In genomic region chr2:73351927-73352374, GRCm38 (mm10) we compare ENCODE assay signal across 7 mouse cellular contexts. TPM values are rescaled to one million over a fixed set of nuclear protein-coding genes. Genes with fewer than 3 reads are reported as not detected.
A peak's percentile ranks its signal among the peaks of the same experiment; 100 is the strongest.
DNase-seq lines count a peak whose midpoint lies in the region; ATAC-seq and TF ChIP-seq lines count a peak whose summit lies in the region.

No protein-coding gene starts in this region.

- 0 out of 2 replicates have a peak, but pooled peaks cover 2% of the 10 kb centered on the region for H3K36me3 ChIP-seq in forebrain, embryonic 14.5 days (ENCODE audit: control insufficient read depth, insufficient read depth, low read length)
- H3K36me3 ChIP-seq in hindbrain, postnatal 0 days (ENCODE audit: insufficient read depth, low read length): 0 out of 2 replicates have a peak, but pooled peaks cover 1% of the 10 kb centered on the region

- H3K4me3 ChIP-seq in lung, adult 2 months (replicated peaks; ENCODE audit: extremely low read depth, low read depth, low read length): no peak overlapping the region
- no peak overlapping the region for H3K4me3 ChIP-seq in forebrain, embryonic 14.5 days (ENCODE audit: low read depth, low read length)
- H3K4me3 ChIP-seq in hindbrain, postnatal 0 days (ENCODE audit: low read length): no peak overlapping the region

- no peak for TF ChIP-seq CTCF in lung, adult 2 months (IDR thresholded peaks at IDR 0.05; ENCODE audit: insufficient read depth, low read length)
- TF ChIP-seq CTCF in hindbrain, postnatal 0 days (IDR thresholded peaks at IDR 0.05; ENCODE audit: low read depth): no peak

- H3K4me2 ChIP-seq in forebrain, embryonic 14.5 days (ENCODE audit: low read length): peak overlapping the region; percentile 40
- no peak overlapping the region for H3K4me2 ChIP-seq in hindbrain, postnatal 0 days (ENCODE audit: low read depth, low read length)

- 28% methylated on average over 7 of the region's 7 CpGs for WGBS in lung, adult 2 months
- WGBS in forebrain, embryonic 14.5 days: 16% methylated on average over 7 of the region's 7 CpGs
- 40% methylated on average over 7 of the region's 7 CpGs for WGBS in hindbrain, postnatal 0 days

- no peak for TF ChIP-seq POLR2A in lung, adult 2 months (IDR thresholded peaks at IDR 0.05; ENCODE audit: borderline replicate concordance, extremely low read depth, low read depth, low read length)

- peak overlapping the region; percentile 65 for H3K27ac ChIP-seq in forebrain, embryonic 14.5 days (ENCODE audit: low read depth, low read length)
- H3K27ac ChIP-seq in hindbrain, postnatal 0 days: no peak overlapping the region

- no peaks in the 10 kb centered on the region for H3K9me3 ChIP-seq in forebrain, embryonic 14.5 days (replicated peaks; ENCODE audit: control insufficient read depth, low read length)
- no peaks in the 10 kb centered on the region for H3K9me3 ChIP-seq in hindbrain, postnatal 0 days (ENCODE audit: low read length)

- DNase-seq in lung, adult 18-20 months: peak; percentile 16 to 46
- no peak for DNase-seq in lung, adult 2 months
- peak; percentile 88 for DNase-seq in forebrain, embryonic 14.5 days (ENCODE audit: low spot score)
- DNase-seq in hindbrain, postnatal 0 days (ENCODE audit: low spot score): peak; percentile 33
- peak; percentile 61 for DNase-seq in lung, postnatal 36 days
- no peak for DNase-seq in ovary, adult 18-20 months (ENCODE audit: low spot score)
- DNase-seq in right cerebral cortex, postnatal 10 days (ENCODE audit: low spot score in 2 of 2): no peak

- peak; percentile 87 for ATAC-seq in forebrain, embryonic 14.5 days
- ATAC-seq in hindbrain, postnatal 0 days: no peak

- no peak overlapping the region for H3K9ac ChIP-seq in forebrain, embryonic 14.5 days (ENCODE audit: low read length)
- H3K9ac ChIP-seq in hindbrain, postnatal 0 days (replicated peaks; ENCODE audit: low read length): no peak overlapping the region

- H3K4me1 ChIP-seq in lung, adult 2 months (ENCODE audit: control insufficient read depth, insufficient read depth, low read length): peaks cover 3% of the 10 kb centered on the region; the same call in 1 of the 2 replicates
- peaks cover 10% of the 10 kb centered on the region for H3K4me1 ChIP-seq in forebrain, embryonic 14.5 days (ENCODE audit: control insufficient read depth, insufficient read depth, low read length)
- no peaks in the 10 kb centered on the region for H3K4me1 ChIP-seq in hindbrain, postnatal 0 days (ENCODE audit: insufficient read depth, low read length)

- H3K27me3 ChIP-seq in forebrain, embryonic 14.5 days (replicated peaks; ENCODE audit: control insufficient read depth, insufficient read depth, low read length): no peaks in the 10 kb centered on the region
- no peaks in the 10 kb centered on the region for H3K27me3 ChIP-seq in hindbrain, postnatal 0 days (ENCODE audit: insufficient read depth, low read length)

RNA-seq across cellular contexts. Expression of gene Gpr155, which starts 34.4 kb away (rescaled TPM):
- 16.4 and 20.8 TPM in 2 replicates for polyA plus RNA-seq in lung, adult 2 months (2012; rRNA removed)
- 9.1 and 9.4 TPM in 2 replicates for polyA plus RNA-seq in forebrain, embryonic 14.5 days (2014; fragmentation: Nextera tagmentation; extraction: Ambion mirVana)
- 15.2 and 18.8 TPM in 2 replicates for total RNA-seq in hindbrain, postnatal 0 days (2014; rRNA removed)
- 11.3 and 12.0 TPM in 2 replicates for polyA plus RNA-seq in hindbrain, postnatal 0 days (2015; fragmentation: Nextera tagmentation; extraction: Ambion mirVana)

RNA-seq across cellular contexts. Expression of gene Cir1, which starts 39.5 kb away (rescaled TPM):
- polyA plus RNA-seq in lung, adult 2 months (2012; rRNA removed): 2.1 and 4.3 TPM in 2 replicates
- polyA plus RNA-seq in forebrain, embryonic 14.5 days (2014; fragmentation: Nextera tagmentation; extraction: Ambion mirVana): 23.4 and 25.9 TPM in 2 replicates
- total RNA-seq in hindbrain, postnatal 0 days (2014; rRNA removed): 2.4 and 3.3 TPM in 2 replicates
- 25.2 and 31.5 TPM in 2 replicates for polyA plus RNA-seq in hindbrain, postnatal 0 days (2015; fragmentation: Nextera tagmentation; extraction: Ambion mirVana)

RNA-seq across cellular contexts. Expression of gene Scrn3, which starts 39.5 kb away (rescaled TPM):
- polyA plus RNA-seq in lung, adult 2 months (2012; rRNA removed): 5.5 and 8.9 TPM in 2 replicates
- 6.2 and 7.2 TPM in 2 replicates for polyA plus RNA-seq in forebrain, embryonic 14.5 days (2014; fragmentation: Nextera tagmentation; extraction: Ambion mirVana)
- 2.9 and 3.1 TPM in 2 replicates for total RNA-seq in hindbrain, postnatal 0 days (2014; rRNA removed)
- polyA plus RNA-seq in hindbrain, postnatal 0 days (2015; fragmentation: Nextera tagmentation; extraction: Ambion mirVana): 6.2 and 7.1 TPM in 2 replicates

Comparison
In these comparisons a context has a peak if more than half of its experiments do, and no peak if none do; other contexts are left out.
1. DNase-seq: peak in lung, adult 18-20 months (2 of 2), forebrain, embryonic 14.5 days (single experiment), hindbrain, postnatal 0 days (single experiment) and lung, postnatal 36 days (single experiment); none in lung, adult 2 months (single experiment), ovary, adult 18-20 months (single experiment) and right cerebral cortex, postnatal 10 days (0 of 2).